Mouse (Mus musculus): ENCODE measurements around the gene Abhd14b. TPM values are rescaled to one million over a fixed set of nuclear protein-coding genes. Genes with fewer than 3 reads are reported as not detected.

Abhd14b gene
- total RNA-seq (2021), result 1 to 10 TPM; 4.7 to 4.8 TPM
- long read RNA-seq, experiment 1, transcript Abhd14b-201 (4 exons, 1,745 nt), result major isoform, 6 of 9 reads
- long read RNA-seq, experiment 1, partial matches to known transcripts, result 1 of 9 reads
- long read RNA-seq, experiment 1, other reads (novel, unspliced or antisense), result 2 of 9 reads
- long read RNA-seq, experiment 2, transcript Abhd14b-201 (4 exons, 1,745 nt), result major isoform, 7 of 10 reads
- long read RNA-seq, experiment 2, partial matches to known transcripts, result 1 of 10 reads
- long read RNA-seq, experiment 2, other reads (novel, unspliced or antisense), result 1 of 10 reads

GRCm38 (mm10) chr9:106447348-106447747, at the start of gene Abhd14b, which contains the start of gene Abhd14a:
Gene Abhd14b (plus strand): TSS chr9:106447459.
Gene Abhd14a (minus strand): TSS chr9:106447678.
- peak; percentile 94 for DNase-seq

GRCm38 (mm10) chr9:106397733-106398132, 49.5 kb upstream of the Abhd14b start:
- DNase-seq, result no peak

GRCm38 (mm10) chr9:106398667-106399311, 48.5 kb upstream of the Abhd14b start:
- no peak for DNase-seq

GRCm38 (mm10) chr9:106399808-106400207, 47.5 kb upstream of the Abhd14b start:
- no peak for DNase-seq

GRCm38 (mm10) chr9:106402149-106402548, 45.1 kb upstream of the Abhd14b start:
- no peak for DNase-seq

- DNase-seq, result no peak
Measured at GRCm38 (mm10) chr9:106402607-106403375, 44.5 kb upstream of the Abhd14b start.

- DNase-seq, result peak; percentile 88
Measured at GRCm38 (mm10) chr9:106405275-106405674, 42.0 kb upstream of the Abhd14b start.

GRCm38 (mm10) chr9:106406443-106407078, 40.7 kb upstream of the Abhd14b start:
- DNase-seq, result peak; percentile 86

- DNase-seq, result no peak
Measured at GRCm38 (mm10) chr9:106409096-106409495, 38.2 kb upstream of the Abhd14b start.

- no peak for DNase-seq
Measured at GRCm38 (mm10) chr9:106410086-106410650, 37.1 kb upstream of the Abhd14b start.

- peak; percentile 57 for DNase-seq
Measured at GRCm38 (mm10) chr9:106411091-106411594, 36.1 kb upstream of the Abhd14b start.

GRCm38 (mm10) chr9:106411729-106412128, 35.5 kb upstream of the Abhd14b start:
- no peak for DNase-seq

GRCm38 (mm10) chr9:106412210-106412609, 35.0 kb upstream of the Abhd14b start:
- no peak for DNase-seq

- DNase-seq, result peak; percentile 85
Measured at GRCm38 (mm10) chr9:106413606-106414005, 33.7 kb upstream of the Abhd14b start.

- no peak for DNase-seq
Measured at GRCm38 (mm10) chr9:106416826-106417225, 30.4 kb upstream of the Abhd14b start.

- DNase-seq, result peak; percentile 71
Measured at GRCm38 (mm10) chr9:106417841-106418625, 29.2 kb upstream of the Abhd14b start.

GRCm38 (mm10) chr9:106420608-106421007, 26.7 kb upstream of the Abhd14b start:
- DNase-seq, result no peak

- DNase-seq, result no peak
Measured at GRCm38 (mm10) chr9:106421033-106421864, 26.0 kb upstream of the Abhd14b start.

GRCm38 (mm10) chr9:106421865-106422160, 25.4 kb upstream of the Abhd14b start:
- peak; percentile 68 for DNase-seq

- no peak for DNase-seq
Measured at GRCm38 (mm10) chr9:106428719-106429220, 18.5 kb upstream of the Abhd14b start.
